Mouse (Mus musculus) skeletal muscle tissue, adult 2 months (tissue): ENCODE measurements around the gene Asf1b.
"Not testable (repeated sequence)": the region's sequence is repeated elsewhere in the genome, so short reads cannot be mapped to it uniquely, and the experiment has no call there.

Source experiments
- DNase-seq: peaks from one replicate; pipeline ENCODE4 v3.0.0-alpha.2; 2012; ENCODE audit warnings: low read depth, low spot score

The Asf1b gene

DNA sequence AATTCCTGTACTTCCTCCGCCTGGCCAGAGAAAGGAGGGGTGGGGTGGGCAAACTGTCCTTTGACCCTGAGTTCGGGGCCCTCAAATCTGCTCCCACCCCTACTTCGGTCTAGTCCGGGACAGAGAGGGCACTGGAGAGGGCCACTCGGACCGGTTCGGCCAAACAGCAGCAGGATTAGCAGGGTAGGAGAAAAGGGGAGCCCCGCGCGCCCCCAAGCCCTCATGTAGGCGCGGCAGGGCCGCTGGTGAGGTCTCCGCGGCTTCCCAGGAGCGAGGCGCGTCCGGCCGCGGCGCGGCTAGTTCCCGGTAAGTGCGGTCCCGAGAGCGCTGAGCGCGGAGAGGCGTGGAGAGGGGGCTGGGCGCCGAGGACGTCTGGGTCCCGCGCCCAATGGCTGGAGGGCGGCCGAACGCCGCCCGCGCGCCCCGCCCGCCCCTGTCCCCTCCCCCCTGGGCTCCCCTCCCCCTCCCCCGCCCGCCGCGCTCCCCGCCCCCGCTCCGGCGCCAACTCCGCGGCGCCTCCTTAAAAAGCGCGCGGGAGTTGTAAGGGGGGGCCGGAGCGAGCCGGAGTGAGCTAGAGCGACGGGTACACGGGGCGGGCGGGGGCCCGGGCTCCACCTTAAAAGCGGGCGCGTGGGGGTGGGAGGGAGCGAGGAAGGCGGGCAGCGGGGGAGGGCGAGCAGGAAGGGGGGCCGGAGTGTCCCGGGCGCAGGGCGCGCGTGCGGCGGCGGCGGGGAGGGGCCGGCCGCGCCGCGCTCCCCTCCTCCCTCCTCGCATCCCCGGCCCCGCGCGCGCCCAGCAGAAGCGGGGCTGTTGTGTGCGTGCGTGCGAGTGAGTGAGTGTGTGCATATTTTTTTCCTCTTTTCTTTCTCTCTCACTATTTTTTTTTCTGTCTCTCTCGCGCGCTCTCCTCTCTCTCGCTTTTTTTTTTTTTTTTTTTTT is 41.5 kb downstream of the Asf1b start:
- peak; percentile 93 for DNase-seq

GRCm38 (mm10) chr8:83997511-83998141 is 42.3 kb downstream of the Asf1b start, which contains the start of gene Samd1:
Gene Samd1 (plus strand): TSS chr8:83997672.
- DNase-seq, result no peak

DNA sequence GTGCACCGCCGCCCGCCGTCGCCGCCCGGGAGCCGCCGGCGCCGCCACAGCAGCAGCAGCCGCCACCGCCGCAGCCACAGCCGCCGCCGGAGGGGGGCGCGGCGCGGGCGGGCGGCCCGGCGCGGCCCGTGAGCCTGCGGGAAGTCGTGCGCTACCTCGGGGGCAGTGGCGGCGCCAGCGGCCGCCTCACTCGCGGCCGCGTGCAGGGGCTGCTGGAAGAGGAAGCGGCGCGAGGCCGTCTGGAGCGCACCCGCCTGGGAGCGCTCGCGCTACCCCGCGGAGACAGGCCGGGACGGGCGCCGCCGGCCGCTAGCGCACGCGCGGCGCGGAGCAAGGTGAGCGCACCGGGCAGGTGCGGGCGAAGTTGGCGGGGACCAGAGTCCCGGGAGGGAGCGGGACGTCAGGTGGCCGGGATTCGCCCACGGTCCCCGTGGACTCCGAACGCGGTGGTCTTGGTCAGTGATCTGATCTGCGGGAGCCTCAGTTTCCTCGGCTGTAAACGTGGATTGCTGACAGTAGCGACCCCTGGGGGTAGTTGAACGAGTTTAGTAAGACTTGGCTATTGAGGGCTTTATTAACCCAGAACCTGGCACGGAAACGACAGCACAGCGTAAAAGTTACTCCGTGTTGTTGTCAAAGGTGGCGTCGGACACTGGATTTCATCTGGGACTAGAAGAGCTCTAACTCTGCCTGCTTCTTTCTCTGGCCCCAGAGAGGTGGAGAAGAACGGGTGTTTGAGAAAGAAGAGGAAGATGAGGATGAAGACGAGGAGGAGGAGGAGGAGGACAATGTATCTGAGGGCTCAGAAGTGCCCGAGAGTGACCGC is 43.1 kb downstream of the Asf1b start:
- DNase-seq, result no peak

DNA sequence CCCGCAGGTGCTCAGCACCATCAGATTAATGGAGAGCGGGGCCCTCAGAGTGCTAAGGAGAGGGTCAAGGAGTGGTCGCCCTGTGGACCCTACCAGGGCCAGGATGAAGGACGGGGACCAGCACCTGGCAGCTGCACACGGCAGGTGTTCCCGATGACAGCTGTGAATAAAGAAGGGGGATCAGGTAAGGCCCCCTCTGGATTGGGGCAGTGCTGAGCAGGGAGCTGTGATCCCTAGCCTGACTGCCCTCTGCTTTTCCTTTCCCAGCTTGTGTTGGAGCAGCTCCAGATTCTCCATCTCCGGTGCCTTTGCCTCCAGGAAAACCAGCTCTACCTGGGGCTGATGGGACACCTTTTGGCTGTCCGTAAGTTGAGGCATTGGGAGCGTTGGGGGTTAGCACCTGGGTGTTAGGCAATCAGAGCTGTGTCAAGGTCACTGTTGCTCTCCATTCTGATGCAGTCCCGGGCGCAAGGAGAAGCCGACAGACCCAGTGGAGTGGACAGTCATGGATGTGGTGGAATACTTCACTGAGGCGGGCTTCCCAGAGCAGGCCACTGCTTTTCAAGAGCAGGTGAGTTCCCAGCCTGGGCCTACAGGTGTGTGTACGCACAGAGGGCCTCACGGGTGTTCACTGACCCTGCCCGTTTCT is 43.9 kb downstream of the Asf1b start:
- DNase-seq, result no peak

- DNase-seq, result no peak
Measured at GRCm38 (mm10) chr8:83999825-84000224, 44.5 kb downstream of the Asf1b start.

- no peak for DNase-seq
Measured at GRCm38 (mm10) chr8:84001281-84002000, 46.1 kb downstream of the Asf1b start, which contains the start of gene 1700067K01Rik. Gene 1700067K01Rik (plus strand): TSS chr8:84001502.

GRCm38 (mm10) chr8:84002957-84003611 is 47.8 kb downstream of the Asf1b start:
- DNase-seq, result no peak

- DNase-seq, result no peak
Measured at GRCm38 (mm10) chr8:84003612-84004246, 48.4 kb downstream of the Asf1b start.

DNA sequence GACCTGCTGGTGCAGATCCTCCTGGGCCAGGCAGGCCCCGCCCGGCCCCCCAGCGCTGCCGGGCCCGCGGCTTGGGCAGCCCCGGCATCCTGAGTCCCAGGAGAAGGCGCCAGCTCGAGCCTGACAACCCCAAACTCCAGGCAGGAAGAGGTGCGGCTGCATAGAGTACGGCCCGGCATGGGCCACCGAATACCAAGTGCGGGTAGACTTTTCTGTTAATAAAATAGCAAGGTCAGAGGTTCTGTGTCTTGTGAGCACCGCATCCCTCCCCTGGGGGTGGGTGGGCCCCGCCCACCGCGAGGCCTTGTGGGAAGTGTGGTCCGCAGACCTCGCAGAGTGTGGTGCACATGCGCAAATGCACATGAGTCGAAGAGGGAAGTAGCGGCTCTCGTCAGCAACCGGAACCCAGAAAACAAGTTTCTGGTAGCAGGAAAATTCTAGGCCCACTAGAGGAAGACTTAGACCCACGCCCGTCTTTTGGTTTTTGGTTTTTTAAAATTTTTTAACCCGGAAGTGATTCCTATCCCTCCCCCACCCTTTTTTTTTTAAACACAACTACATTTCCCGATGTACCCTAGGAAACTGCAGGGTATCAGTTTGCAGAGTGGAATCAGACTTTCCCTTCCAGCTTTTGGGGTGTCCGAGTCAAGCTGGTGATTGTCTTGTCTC is 49.4 kb downstream of the Asf1b start:
- DNase-seq, result peak; percentile 97

DNA sequence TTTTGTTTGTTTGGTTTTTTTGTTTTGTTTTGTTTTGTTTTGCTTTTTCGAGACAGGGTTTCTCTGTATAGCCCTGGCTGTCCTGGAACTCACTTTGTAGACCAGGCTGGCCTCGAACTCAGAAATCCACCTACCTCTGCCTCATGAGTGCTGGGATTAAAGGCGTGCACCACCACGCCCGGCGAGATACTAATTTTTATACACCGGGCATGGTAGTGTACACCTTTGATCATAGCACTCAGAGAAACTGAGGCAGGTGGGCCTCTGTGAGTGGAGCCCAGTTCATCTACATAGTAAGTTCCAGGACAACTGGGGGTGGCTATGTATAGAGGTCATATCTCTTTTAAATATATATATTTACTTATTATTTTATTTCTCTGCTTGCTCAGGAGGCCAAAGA is 50.2 kb downstream of the Asf1b start:
- DNase-seq, result not testable (repeated sequence)

GRCm38 (mm10) chr8:84008362-84008761 is 53.1 kb downstream of the Asf1b start:
- DNase-seq, result no peak

DNA sequence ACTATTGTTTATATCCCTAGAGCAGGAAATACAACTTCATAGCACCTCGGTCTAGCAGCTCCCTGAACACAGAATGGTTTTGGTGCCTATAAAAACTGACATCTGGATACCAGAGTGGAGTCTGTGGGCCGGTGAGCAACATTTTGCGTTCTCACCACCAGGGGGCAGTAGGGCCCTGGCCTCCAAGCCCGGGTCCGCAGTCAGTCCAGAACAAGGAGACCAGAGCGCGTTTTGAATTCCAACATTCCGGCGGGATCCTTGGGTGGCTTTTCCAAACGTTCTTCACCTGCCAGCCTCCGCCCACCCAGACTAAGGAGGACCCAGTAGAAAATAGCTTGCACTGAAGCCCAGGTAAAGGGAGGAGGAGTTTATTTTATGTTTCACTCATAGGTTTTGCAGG is 54.6 kb downstream of the Asf1b start:
- DNase-seq, result peak; percentile 65

DNA sequence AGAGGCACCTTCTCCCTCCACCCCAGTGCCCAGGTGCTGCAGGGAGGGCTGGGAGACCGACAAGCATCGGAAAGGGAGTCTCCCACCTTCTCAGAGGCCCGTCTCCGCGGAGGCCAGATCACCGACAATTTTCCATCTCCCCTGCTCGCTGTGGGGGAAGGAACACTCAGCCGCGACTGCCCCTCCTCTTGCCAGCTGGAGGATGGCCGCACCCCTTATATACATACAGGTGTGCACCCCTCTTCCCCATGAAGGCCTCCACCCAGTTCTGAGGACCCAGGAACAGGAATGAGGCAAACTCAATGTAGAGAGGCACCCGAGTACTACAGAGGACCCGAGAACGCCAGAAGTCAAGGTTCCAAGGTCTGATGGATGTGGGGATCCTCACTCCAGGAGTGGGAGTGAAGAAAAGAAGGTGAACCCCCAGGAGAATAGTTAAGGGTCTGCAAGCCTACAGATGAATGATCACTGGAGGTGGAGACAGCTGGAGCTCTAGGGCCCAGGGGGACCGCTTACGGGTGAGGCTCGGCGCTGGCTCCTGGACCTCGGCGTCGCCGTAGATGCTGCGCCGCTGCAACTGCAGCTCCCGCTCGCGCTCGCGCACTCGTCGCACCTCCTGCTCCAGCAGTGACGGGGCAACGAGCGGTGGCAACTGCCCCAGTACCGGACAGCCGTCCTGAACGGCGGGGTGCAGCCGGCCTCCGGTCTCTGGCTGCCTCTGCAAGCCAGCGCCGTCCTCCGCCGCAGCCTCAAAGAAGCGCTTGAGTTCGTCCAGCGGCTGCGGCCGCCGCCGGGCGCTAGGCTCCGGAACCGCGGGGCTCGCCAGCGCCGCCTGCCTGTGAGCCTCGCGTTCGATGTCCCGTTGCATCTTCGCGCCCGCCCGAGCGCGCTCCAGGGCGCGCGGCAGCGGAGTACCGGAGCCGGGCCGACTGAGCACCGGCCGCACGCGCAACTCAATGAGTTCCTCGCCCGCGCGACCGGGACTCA is 55.6 kb downstream of the Asf1b start:
- no peak for DNase-seq

DNA sequence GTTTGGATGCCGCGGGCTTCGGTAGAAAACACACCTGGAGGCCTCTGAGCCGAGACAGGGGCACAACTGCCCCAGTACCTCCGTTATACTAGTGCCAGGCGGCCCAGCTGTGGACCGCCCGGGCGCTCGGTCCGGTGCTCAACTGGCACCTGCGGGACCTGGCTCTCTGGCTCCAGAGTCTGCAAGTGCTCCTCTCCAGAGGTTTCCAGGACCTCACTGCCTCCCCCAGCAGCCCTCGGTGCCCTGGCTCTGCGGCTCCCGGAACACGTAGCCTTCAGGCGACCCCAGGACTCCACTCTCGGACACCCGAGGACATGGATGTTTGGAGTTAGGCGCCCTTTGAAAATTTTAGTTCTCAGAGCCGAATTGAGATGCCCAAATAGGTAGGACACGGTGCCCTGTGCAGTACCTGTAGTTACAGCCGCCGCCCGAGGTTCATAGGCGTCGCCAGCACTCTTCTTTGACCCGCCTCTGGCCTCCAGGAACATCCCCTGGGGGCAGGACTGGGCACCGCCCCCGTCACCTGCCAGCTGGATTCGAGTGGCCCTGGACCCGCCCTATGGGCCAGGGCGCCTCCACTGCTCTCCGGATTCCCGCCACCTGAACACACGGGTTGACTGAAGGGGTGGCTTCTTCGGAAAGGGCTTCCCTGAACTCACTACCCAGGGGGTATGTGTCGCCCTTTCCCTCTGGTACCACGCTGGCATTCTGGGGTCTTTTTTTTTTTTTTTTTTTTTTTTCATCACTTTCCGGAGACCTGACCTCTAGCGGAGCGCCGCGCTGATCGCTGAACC is 56.6 kb downstream of the Asf1b start, which contains the start of gene 2210011C24Rik:
Gene 2210011C24Rik (minus strand): TSS at position 467 of the 794 bp plus-strand sequence.
- no peak for DNase-seq

DNA sequence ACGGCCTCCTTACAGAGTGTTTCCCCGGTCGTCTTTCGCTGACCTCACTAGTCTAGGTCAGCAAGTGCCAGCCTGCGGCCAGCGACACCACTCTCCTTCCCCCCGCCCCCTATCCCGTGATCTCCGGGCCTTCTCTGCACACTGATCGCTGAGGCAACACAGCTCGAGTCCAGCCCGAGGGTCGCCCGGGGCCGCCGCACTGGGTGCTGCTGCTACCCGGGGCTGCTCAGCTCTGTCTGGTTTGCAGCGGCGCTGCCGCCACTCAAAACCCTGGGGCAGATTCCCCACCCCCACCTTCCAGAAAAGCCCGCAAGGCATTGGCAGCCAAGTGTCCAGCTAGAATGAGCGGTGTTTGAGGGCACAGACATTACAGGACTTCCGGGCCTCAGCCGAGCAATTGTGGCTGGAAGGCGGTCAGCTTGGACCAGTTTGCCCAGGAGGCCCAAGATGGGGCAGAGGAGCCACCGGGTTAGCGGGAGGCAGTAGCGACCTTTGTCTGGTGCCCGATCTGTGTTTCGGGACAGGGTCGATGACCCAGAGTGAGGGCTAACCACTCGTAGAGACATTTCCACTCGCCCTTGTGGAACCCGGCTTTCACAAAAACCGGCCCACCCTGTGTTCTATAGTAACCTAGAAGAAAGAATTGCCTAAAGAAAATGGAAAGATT is 57.3 kb downstream of the Asf1b start:
- peak; percentile 53 for DNase-seq

DNA sequence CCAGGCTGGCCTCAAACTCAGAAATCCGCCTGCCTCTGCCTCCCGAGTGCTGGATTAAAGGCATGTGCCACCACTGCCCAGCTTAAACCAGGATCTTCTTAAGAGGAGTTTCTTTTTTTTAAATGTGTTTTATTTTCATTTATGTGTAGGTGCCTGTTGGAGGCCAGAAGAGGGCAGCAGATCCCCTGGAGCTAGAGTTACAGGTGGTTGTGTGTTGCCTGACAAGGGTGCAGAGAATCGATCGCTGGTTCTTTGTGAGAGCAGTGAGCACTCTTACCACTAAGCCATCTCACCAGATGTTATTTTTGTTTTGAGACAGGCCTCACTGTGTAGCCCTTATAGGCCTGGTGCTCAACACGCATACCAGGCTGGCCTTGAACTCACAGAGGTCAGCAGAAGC is 60.5 kb downstream of the Asf1b start:
- DNase-seq, result no peak
